Mouse (Mus musculus) hindbrain, postnatal 0 days (tissue): Measurements from ENCODE around the gene Fanci. TPM values are rescaled to one million over a fixed set of nuclear protein-coding genes. Genes with fewer than 3 reads are reported as not detected.

Experiments
- ATAC-seq: fragments of 200-750 bp; cut with Nextera tagmentation; 2 replicates; pipeline ENCODE4 v1.8.0; 2017; ENCODE audit warnings: mild to moderate bottlenecking, moderate TSS enrichment, moderate library complexity
- DNase-seq: peaks from one replicate; pipeline ENCODE4 v3.0.0-alpha.2; 2015; ENCODE audit warnings: low spot score
- H3K27ac ChIP-seq: fragments of 300-500 bp; sonication (generic); 2 replicates; pipeline ENCODE4 v1.5.1; 2014; ENCODE audit warnings: mild to moderate bottlenecking
- H3K27me3 ChIP-seq: fragments of 300-500 bp; sonication (generic); 2 replicates; pipeline ENCODE4 v1.6.1; 2014; ENCODE audit warnings: low read length, mixed read lengths; ENCODE audit not compliant: insufficient read depth
- H3K36me3 ChIP-seq: fragments of 300-500 bp; sonication (generic); 2 replicates; pipeline ENCODE4 v1.6.1; 2014; ENCODE audit warnings: low read length, mixed read lengths; ENCODE audit not compliant: insufficient read depth
- H3K4me1 ChIP-seq: fragments of 300-500 bp; sonication (generic); 2 replicates; pipeline ENCODE4 v1.6.1; 2014; ENCODE audit warnings: antibody characterized with exemption, low read length, mixed read lengths; ENCODE audit not compliant: insufficient read depth
- H3K4me2 ChIP-seq: fragments of 300-500 bp; sonication (generic); 2 replicates; pipeline ENCODE4 v1.6.1; 2014; ENCODE audit warnings: low read depth, mild to moderate bottlenecking, low read length, moderate library complexity, mixed read lengths
- H3K4me3 ChIP-seq: fragments of 300-500 bp; sonication (generic); 2 replicates; pipeline ENCODE4 v1.5.1; 2014; ENCODE audit warnings: low read length
- H3K9ac ChIP-seq: fragments of 300-500 bp; sonication (generic); replicated peaks from 2 replicates; pipeline ENCODE4 v1.6.1; 2014; ENCODE audit warnings: mild to moderate bottlenecking, low read length, moderate library complexity, mixed read lengths
- H3K9me3 ChIP-seq: fragments of 300-500 bp; sonication (generic); 2 replicates; pipeline ENCODE4 v1.6.1; 2016; ENCODE audit warnings: low read length, mixed read lengths
- CTCF ChIP-seq: IDR thresholded peaks from 2 replicates; pipeline ENCODE4 v1.5.1; 2016; ENCODE audit warnings: antibody characterized with exemption, control low read depth, low read depth
- WGBS: fragments of 180-500 bp; shearing (Covaris S2); extraction: QIAGEN DNeasy Blood & Tissue Kit; methylation state at CpG from one replicate; pipeline ENCODE4 v1.1.7; 2014; 5-methylcytosine and 5-hydroxymethylcytosine counted together
- polyA plus RNA-seq: library from polyadenylated mRNA; unstranded; fragments of >200 nt; fragmentation: Nextera tagmentation; extraction: Ambion mirVana; gene quantifications from 2 replicates; pipeline ENCODE4 v1.2.1, GENCODE M21; 2015
- total RNA-seq: library from RNA; depleted of rRNA; stranded (reverse); fragments of >200 nt; gene quantifications from 2 replicates; pipeline ENCODE4 v1.2.3, GENCODE M21; 2014

Gene Fanci
- total and polyA plus RNA-seq, 2 experiments from 2014 or later: 2.4 to 2.9 TPM

- no peak overlapping the region for H3K4me3 ChIP-seq
- H3K36me3 ChIP-seq: no peaks in the 10 kb centered on the region
- TF ChIP-seq CTCF: no peak
- no peak for DNase-seq
- H3K4me1 ChIP-seq: no peaks in the 10 kb centered on the region
- no peaks in the 10 kb centered on the region for H3K27me3 ChIP-seq
- no peak overlapping the region for H3K4me2 ChIP-seq
- H3K9ac ChIP-seq: no peak overlapping the region
- no peak for ATAC-seq
- no peaks in the 10 kb centered on the region for H3K9me3 ChIP-seq
- 88% methylated on average over 5 of the region's 5 CpGs for WGBS
- no peak overlapping the region for H3K27ac ChIP-seq
Measured at GRCm38 (mm10) chr7:79368664-79369063, 23.1 kb upstream of the Fanci start.

DNA sequence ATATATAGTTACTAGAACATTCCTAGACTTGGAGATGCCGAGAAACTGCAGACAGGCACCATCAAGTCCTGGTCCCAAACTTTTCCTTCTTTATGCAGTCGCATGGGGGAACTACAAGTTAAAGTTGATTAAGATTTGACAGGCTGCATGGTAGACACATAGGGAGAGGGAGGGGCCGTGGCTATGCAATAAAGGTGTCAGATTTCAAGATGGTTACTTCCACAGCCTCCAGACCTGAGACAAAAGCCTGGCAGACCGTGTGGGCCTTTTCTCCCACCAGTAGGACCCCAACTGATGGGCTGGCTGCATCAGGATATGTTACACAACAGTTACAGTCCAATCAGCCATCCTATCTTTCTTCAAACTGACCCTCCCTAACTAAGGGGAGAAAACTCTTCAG, 22.3 kb upstream of the Fanci start:
- H3K9me3 ChIP-seq: no peaks in the 10 kb centered on the region
- H3K36me3 ChIP-seq: no peaks in the 10 kb centered on the region
- no peak overlapping the region for H3K27ac ChIP-seq
- no peaks in the 10 kb centered on the region for H3K4me1 ChIP-seq
- DNase-seq (no peak), ATAC-seq (no peak)
- H3K4me2 ChIP-seq: no peak overlapping the region
- H3K4me3 ChIP-seq: no peak overlapping the region
- 45% methylated on average over 4 of the region's 4 CpGs for WGBS
- H3K9ac ChIP-seq: no peak overlapping the region
- TF ChIP-seq CTCF: no peak
- H3K27me3 ChIP-seq: no peaks in the 10 kb centered on the region

DNA sequence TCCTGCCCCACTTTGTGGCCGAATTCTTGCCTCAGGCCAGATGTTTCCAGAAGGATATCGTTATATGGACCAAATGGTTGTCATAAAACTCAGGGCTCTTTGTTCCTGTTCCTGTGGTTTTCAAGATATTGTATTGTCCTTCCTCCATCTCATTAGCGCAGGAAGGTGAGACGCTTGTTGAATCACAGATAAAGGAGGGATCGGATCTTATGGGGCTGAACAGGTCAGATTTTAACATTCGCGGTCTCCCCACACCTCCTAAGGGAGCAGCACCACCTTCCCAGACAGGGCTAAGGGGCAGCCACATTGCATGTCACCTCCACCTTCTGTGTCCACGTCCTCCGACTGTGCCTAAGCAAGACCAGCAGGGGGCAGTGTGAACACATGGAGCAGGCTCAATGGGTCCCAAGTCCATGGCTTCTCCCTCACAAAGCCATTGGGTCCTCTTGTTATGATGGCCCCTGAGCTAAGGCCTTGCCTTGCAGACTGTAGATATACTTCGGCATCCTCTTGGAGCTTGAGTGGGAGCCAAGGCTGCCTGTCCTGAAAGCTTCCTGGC, 20.3 kb upstream of the Fanci start:
- Histone ChIP-seq H3K9ac (no peak overlapping the region), H3K4me3 (no peak overlapping the region), H3K27ac (no peak overlapping the region), H3K27me3 (no peaks in the 10 kb centered on the region), H3K4me1 (no peaks in the 10 kb centered on the region), H3K4me2 (no peak overlapping the region), H3K9me3 (no peaks in the 10 kb centered on the region), H3K36me3 (no peaks in the 10 kb centered on the region)
- 53% methylated on average over 10 of the region's 10 CpGs for WGBS
- ATAC-seq (peak; percentile 82), DNase-seq (peak; percentile 85)
- peak; percentile 92 for TF ChIP-seq CTCF

DNA sequence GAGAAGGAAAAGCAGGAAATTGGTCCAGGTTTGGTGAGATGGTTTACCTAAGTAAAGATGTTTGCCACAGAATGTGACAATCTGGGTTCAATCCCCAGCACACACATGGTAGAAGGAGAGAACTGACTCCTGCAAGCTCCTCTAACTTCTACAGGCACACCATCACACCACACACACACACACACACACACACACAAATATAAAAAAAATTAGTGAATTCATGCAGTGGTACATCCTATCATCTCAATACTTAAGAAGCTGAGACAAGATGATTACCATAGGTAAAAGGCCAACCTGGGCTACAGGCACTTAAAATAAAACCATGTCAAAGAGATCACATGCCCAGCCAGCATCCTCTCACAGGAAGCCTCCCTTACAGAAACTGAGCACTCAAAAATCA, 17.7 kb upstream of the Fanci start:
- Histone ChIP-seq H3K9ac (no peak overlapping the region), H3K27ac (no peak overlapping the region), H3K4me3 (no peak overlapping the region), H3K36me3 (no peaks in the 10 kb centered on the region), H3K4me2 (no peak overlapping the region), H3K4me1 (no peaks in the 10 kb centered on the region), H3K9me3 (no peaks in the 10 kb centered on the region), H3K27me3 (no peaks in the 10 kb centered on the region)
- no peak for ATAC-seq
- TF ChIP-seq CTCF: no peak
- no peak for DNase-seq

DNA sequence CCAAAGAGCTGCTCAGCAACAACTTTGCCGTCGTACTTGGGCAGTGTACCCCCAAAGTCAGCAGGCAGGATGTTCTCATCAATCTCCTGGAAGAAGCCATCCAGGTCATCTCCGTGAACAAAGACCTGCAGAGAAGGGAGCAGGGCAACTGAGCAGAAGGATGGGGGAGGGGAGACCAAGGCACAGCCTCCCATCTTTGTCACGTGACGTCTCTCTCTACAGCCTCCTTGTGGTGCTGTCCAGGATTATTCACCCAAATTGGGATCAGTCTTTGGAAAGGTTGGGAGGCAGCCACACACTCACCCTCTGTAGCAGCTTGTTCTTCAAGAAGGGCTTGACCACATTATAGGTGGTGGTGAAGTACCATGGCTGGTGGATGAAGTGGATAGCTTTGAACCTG, 16.1 kb upstream of the Fanci start:
- no peak overlapping the region for H3K27ac ChIP-seq
- no peak for DNase-seq
- WGBS: 78% methylated on average over 5 of the region's 5 CpGs
- TF ChIP-seq CTCF: 0 out of 2 replicates have a peak, but pooled peaks have one; percentile 4
- no peak overlapping the region for H3K4me2 ChIP-seq
- H3K4me1 ChIP-seq: no peaks in the 10 kb centered on the region
- no peaks in the 10 kb centered on the region for H3K27me3 ChIP-seq
- H3K4me3 ChIP-seq: no peak overlapping the region
- no peak for ATAC-seq
- no peaks in the 10 kb centered on the region for H3K36me3 ChIP-seq
- H3K9me3 ChIP-seq: no peaks in the 10 kb centered on the region
- no peak overlapping the region for H3K9ac ChIP-seq

DNA sequence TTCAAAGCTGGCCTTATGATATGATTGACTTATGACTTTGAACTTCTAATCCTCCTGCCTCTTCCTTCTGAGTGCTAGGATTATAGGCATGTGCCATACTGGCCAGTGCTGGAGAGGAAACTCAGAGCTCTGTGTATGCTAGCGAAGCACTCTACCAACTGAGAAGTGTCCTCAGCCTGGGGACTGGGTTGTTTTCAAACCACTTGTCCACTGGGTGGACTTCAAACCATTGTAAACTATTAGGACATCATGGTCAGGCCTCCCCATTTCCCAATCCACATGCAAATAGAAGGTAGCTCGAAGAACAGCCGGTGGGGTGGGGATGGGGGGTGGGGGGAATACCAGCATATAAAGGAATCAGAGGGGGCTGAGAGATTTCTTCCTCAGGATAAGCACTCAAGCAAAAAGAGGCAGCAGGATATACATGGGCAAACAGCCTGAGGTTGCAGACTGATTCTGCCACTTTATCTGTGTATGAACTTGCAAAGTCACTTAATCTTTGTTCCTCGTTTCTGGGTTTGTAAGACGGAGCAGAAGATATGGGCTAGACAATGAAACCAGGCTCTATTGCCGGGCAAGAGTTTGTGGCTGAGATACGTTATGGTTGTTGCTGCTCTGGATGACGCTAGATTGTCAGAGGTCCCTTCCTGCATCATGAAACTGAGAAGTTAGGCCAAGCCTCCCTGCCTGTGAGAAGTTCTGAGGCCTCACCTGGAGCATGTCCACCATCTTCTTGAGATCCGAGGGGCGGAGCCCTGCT, 15.0 kb upstream of the Fanci start:
- ATAC-seq (no peak), DNase-seq (no peak)
- 89% methylated on average over 10 of the region's 10 CpGs for WGBS
- H3K9me3 ChIP-seq: no peaks in the 10 kb centered on the region
- no peaks in the 10 kb centered on the region for H3K4me1 ChIP-seq
- H3K36me3 ChIP-seq: no peaks in the 10 kb centered on the region
- H3K9ac ChIP-seq: no peak overlapping the region
- no peak overlapping the region for H3K4me2 ChIP-seq
- H3K27me3 ChIP-seq: no peaks in the 10 kb centered on the region
- H3K4me3 ChIP-seq: no peak overlapping the region
- no peak overlapping the region for H3K27ac ChIP-seq
- TF ChIP-seq CTCF: no peak

- Histone ChIP-seq H3K36me3 (no peaks in the 10 kb centered on the region), H3K4me3 (no peak within 1 kb of the TSS)
Measured at GRCm38 (mm10) chr7:79386422-79387133, 5.2 kb upstream of the Fanci start, which contains the start of gene Rlbp1. Gene Rlbp1, minus strand, starts transcription at chr7:79387048.

More at GRCm38 (mm10) chr7:79386422-79387133, 5.2 kb upstream of the Fanci start, which contains the start of gene Rlbp1:
- Histone ChIP-seq H3K27me3 (no peaks in the 10 kb centered on the region), H3K27ac (peak within 1 kb of the TSS; percentile 67), H3K9me3 (no peaks in the 10 kb centered on the region), H3K4me2 (peak within 1 kb of the TSS; percentile 18; the same call in 1 of the 2 replicates), H3K9ac (no peak within 1 kb of the TSS), H3K4me1 (peaks cover 4% of the 10 kb centered on the region; the same call in 1 of the 2 replicates)
- DNase-seq: peak; percentile 76
- peak; percentile 81 for ATAC-seq
- no peak for TF ChIP-seq CTCF
- WGBS: 55% methylated on average over 16 of the region's 16 CpGs
